Mouse (Mus musculus): ENCODE measurements around the gene Scly. TPM values are rescaled to one million over a fixed set of nuclear protein-coding genes. Genes with fewer than 3 reads are reported as not detected.

The Scly gene
- polyA plus RNA-seq, 1 experiment from 2014 or later: 12.3 TPM

DNA sequence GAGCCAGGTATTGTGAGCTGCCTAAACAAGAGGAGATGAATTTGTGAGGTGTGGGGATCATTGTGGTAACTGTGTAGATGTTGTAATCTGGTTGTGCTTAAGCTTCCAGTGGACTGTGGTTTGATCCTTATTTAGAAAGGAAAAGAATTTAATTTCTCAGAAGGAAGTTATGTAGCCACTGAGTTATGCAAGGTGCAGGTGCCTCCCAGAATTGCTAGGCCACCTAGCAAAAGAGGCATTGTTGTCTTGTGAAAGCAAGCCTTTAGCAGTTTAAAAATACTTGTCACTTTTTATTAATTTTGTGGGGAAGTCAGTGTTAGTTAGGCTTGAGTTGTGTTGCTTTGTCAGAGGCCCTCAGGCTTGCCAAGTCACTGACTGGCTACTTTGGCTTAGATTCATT is 40.2 kb upstream of the Scly start:
- Histone ChIP-seq H3K4me1 (ENCODE audit: insufficient read depth) (0 out of 2 replicates have a peak, but pooled peaks cover 3% of the 10 kb centered on the region), H3K4me2 (no peak overlapping the region), H3K9me3 (ENCODE audit: low read depth, low read length) (no peaks in the 10 kb centered on the region), H3K27me3 (ENCODE audit: insufficient read depth, low read length) (no peaks in the 10 kb centered on the region), H3K9ac (no peak overlapping the region), H3K36me3 (ENCODE audit: insufficient read depth) (peaks cover 9% of the 10 kb centered on the region; the same call in 1 of the 2 replicates), H3K27ac (ENCODE audit: low read depth) (0 out of 2 replicates have a peak overlapping the region, but pooled peaks have one; percentile 19), H3K4me3 (ENCODE audit: low read depth, low read length) (no peak overlapping the region)
- no peak for TF ChIP-seq CTCF (IDR thresholded peaks at IDR 0.05; ENCODE audit: low read depth)
- DNase-seq (no peak), ATAC-seq (ENCODE audit: insufficient read depth) (no peak)

DNA sequence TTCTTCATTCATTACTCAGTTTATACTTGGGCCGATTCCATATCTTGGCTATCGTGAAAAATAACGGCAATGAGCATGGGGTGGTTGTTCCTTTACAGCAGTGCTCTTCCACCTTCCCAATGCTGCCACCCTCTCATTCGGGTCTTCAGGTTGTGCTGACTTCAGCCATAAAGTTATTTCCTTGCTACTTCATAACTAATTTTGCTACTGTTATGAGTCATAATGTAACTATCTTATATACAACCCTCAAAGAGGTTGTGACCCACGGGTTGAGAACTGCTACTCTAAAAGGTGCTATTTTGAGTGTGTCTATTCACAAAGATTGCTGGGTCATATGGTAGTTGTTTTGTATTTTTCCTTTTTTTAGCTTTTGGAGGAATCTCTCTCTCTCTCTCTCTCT is 38.3 kb upstream of the Scly start:
- H3K27ac ChIP-seq (ENCODE audit: low read depth): no peak overlapping the region
- H3K4me3 ChIP-seq (ENCODE audit: low read depth, low read length): no peak overlapping the region
- ATAC-seq (ENCODE audit: insufficient read depth) (no peak), DNase-seq (no peak)
- H3K4me2 ChIP-seq: no peak overlapping the region
- no peaks in the 10 kb centered on the region for H3K27me3 ChIP-seq (ENCODE audit: insufficient read depth, low read length)
- no peaks in the 10 kb centered on the region for H3K9me3 ChIP-seq (ENCODE audit: low read depth, low read length)
- no peak for TF ChIP-seq CTCF (IDR thresholded peaks at IDR 0.05; ENCODE audit: low read depth)
- 0 out of 2 replicates have a peak, but pooled peaks cover 9% of the 10 kb centered on the region for H3K36me3 ChIP-seq (ENCODE audit: insufficient read depth)
- H3K9ac ChIP-seq: no peak overlapping the region
- 77% methylated on average over 5 of the region's 5 CpGs for WGBS
- H3K4me1 ChIP-seq (ENCODE audit: insufficient read depth): 0 out of 2 replicates have a peak, but pooled peaks cover 3% of the 10 kb centered on the region

DNA sequence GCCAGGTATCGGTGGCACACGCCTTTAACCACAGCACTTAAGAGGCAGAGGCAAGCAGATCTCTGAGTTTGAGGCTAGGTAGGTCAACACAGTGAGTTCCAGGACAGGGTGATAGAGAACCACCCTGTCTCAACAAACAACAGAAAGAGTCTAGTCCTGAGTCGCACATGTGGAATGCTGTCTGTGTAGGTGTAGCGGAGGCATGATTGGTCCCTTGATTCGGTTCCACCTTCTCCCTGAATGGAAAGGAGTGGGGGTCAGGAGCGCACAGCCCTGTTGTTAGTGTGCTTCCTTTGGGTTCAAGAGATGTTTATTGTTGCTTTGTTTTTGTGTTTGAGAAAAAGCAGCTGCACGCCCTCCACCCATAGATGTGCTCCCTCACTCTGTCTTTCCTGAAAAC is 35.6 kb upstream of the Scly start:
- Histone ChIP-seq H3K27me3 (ENCODE audit: insufficient read depth, low read length) (no peaks in the 10 kb centered on the region), H3K36me3 (ENCODE audit: insufficient read depth) (peaks cover 16% of the 10 kb centered on the region), H3K27ac (ENCODE audit: low read depth) (no peak overlapping the region), H3K4me3 (ENCODE audit: low read depth, low read length) (no peak overlapping the region), H3K4me2 (no peak overlapping the region), H3K4me1 (ENCODE audit: insufficient read depth) (0 out of 2 replicates have a peak, but pooled peaks cover 2% of the 10 kb centered on the region), H3K9me3 (ENCODE audit: low read depth, low read length) (no peaks in the 10 kb centered on the region), H3K9ac (no peak overlapping the region)
- DNase-seq: no peak
- WGBS: 89% methylated on average over 7 of the region's 7 CpGs
- no peak for TF ChIP-seq CTCF (IDR thresholded peaks at IDR 0.05; ENCODE audit: low read depth)
- no peak for ATAC-seq (ENCODE audit: insufficient read depth)

DNA sequence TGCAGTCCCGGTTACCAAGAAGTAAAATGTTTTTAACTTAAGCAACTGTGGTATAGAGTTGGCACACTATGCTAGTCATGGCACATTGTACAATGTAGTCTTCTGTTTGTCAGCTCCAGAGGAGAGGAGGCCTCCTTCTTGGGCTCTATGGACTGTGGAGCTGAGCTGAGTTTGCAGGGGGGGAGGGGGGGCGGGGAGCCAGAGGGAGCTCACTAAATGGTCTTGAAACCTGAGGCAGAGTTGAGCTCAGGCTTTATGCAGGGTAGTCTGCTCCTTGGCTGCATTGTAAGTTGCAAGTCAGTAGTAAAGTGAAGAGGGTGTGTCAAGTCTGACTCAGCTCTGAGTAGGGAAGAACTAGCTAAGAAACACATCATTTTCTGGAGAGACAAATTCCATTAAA is 25.9 kb upstream of the Scly start:
- ATAC-seq (ENCODE audit: insufficient read depth) (no peak), DNase-seq (no peak)
- Histone ChIP-seq H3K4me2 (no peak overlapping the region), H3K9ac (no peak overlapping the region), H3K9me3 (ENCODE audit: low read depth, low read length) (no peaks in the 10 kb centered on the region), H3K36me3 (ENCODE audit: insufficient read depth) (peaks cover 20% of the 10 kb centered on the region), H3K27me3 (ENCODE audit: insufficient read depth, low read length) (no peaks in the 10 kb centered on the region), H3K27ac (ENCODE audit: low read depth) (no peak overlapping the region), H3K4me1 (ENCODE audit: insufficient read depth) (no peaks in the 10 kb centered on the region), H3K4me3 (ENCODE audit: low read depth, low read length) (no peak overlapping the region)
- TF ChIP-seq CTCF (IDR thresholded peaks at IDR 0.05; ENCODE audit: low read depth): no peak
- 91% methylated on average over 2 of the region's 2 CpGs for WGBS

DNA sequence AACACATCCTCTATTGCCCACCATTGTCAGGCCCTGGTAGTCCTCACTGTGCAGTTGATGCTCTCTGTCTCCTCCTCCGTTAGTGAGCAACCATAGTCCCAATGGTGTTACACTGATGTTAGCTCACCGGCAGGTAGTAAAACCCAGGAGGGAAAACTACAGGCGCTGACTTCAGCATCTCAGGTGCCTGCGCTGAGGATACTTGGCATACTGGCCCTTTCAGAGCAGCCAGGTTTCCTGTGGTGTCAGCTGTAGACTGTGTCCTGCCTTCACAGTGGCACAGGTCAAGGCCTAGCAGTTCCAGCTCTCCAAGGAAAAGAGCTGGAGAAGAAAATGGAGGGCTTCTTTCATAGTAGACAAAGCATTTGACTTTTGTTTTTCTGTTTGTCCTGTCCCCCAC is 21.6 kb upstream of the Scly start:
- DNase-seq: no peak
- Histone ChIP-seq H3K36me3 (ENCODE audit: insufficient read depth) (peaks cover 49% of the 10 kb centered on the region), H3K4me2 (no peak overlapping the region), H3K9ac (no peak overlapping the region), H3K9me3 (ENCODE audit: low read depth, low read length) (no peaks in the 10 kb centered on the region), H3K4me3 (ENCODE audit: low read depth, low read length) (no peak overlapping the region), H3K27me3 (ENCODE audit: insufficient read depth, low read length) (no peaks in the 10 kb centered on the region), H3K4me1 (ENCODE audit: insufficient read depth) (no peaks in the 10 kb centered on the region), H3K27ac (ENCODE audit: low read depth) (no peak overlapping the region)
- WGBS: 92% methylated on average over 4 of the region's 4 CpGs
- TF ChIP-seq CTCF (IDR thresholded peaks at IDR 0.05; ENCODE audit: low read depth): no peak
- ATAC-seq (ENCODE audit: insufficient read depth): no peak

DNA sequence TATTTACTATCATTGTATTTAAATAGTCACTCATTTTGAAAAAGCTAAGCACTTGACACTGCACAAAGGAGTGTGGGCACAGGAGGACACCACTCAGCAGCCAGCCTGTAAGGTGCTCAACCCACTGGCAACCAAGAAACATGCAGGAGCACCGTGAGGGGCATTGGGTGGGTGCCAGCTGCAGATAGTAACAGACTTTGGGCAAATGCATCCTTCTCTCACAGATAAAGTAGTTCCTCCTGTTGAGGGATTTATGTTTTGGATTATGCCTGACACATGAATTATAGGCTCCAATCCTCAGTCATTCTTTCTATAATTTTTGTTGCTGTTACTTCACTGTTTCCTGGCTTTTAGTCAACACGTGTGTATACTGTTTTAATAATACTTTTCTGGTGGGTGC is 20.7 kb upstream of the Scly start:
- no peak for TF ChIP-seq CTCF (IDR thresholded peaks at IDR 0.05; ENCODE audit: low read depth)
- no peak overlapping the region for H3K4me3 ChIP-seq (ENCODE audit: low read depth, low read length)
- H3K4me2 ChIP-seq: no peak overlapping the region
- ATAC-seq (ENCODE audit: insufficient read depth) (no peak), DNase-seq (no peak)
- no peak overlapping the region for H3K27ac ChIP-seq (ENCODE audit: low read depth)
- no peak overlapping the region for H3K9ac ChIP-seq
- WGBS: 87% methylated on average over 2 of the region's 2 CpGs
- H3K4me1 ChIP-seq (ENCODE audit: insufficient read depth): no peaks in the 10 kb centered on the region
- no peaks in the 10 kb centered on the region for H3K27me3 ChIP-seq (ENCODE audit: insufficient read depth, low read length)
- peaks cover 49% of the 10 kb centered on the region for H3K36me3 ChIP-seq (ENCODE audit: insufficient read depth)
- H3K9me3 ChIP-seq (ENCODE audit: low read depth, low read length): no peaks in the 10 kb centered on the region

DNA sequence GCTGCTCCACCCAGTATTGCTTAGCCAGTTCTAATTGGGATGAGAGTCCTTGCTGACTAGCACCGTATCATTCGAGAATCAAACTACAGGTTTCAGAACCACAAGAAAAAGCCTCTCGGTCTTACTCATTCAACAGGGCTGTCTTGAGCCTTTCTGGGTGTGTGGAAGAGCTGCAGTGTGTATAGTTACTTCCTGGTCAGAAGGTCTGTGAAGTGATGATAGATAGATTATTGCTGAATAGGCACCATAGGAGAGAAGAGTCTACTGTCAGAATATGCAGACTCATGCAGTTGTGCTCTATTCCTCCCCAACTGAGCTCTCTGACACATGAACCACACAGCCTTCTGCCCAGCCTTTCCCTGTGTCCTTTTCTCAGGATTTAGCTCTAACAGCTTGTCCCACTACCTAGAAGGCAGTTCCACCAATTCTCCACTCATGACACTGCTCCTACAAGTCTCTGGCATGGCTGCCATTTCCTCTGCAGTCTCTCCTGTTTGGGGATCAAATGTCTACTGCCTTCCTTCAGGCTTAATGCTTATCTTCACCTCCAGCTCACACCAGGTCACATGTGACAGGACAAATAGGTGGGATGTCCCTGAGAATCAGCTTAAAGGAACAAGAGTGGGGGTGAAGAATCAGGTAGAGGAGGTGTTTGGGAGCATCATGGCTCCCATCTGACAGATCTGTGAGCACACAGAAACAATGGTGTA is 19.6 kb upstream of the Scly start:
- H3K4me3 ChIP-seq (ENCODE audit: low read depth, low read length): no peak overlapping the region
- no peak overlapping the region for H3K27ac ChIP-seq (ENCODE audit: low read depth)
- ATAC-seq (ENCODE audit: insufficient read depth) (no peak), DNase-seq (no peak)
- H3K9me3 ChIP-seq (ENCODE audit: low read depth, low read length): no peaks in the 10 kb centered on the region
- WGBS: 93% methylated on average over 3 of the region's 3 CpGs
- H3K27me3 ChIP-seq (ENCODE audit: insufficient read depth, low read length): no peaks in the 10 kb centered on the region
- H3K9ac ChIP-seq: no peak overlapping the region
- TF ChIP-seq CTCF (IDR thresholded peaks at IDR 0.05; ENCODE audit: low read depth): no peak
- no peak overlapping the region for H3K4me2 ChIP-seq
- H3K36me3 ChIP-seq (ENCODE audit: insufficient read depth): peaks cover 50% of the 10 kb centered on the region
- H3K4me1 ChIP-seq (ENCODE audit: insufficient read depth): no peaks in the 10 kb centered on the region

Measured in lung, embryonic 14.5 days (tissue).